Mouse (Mus musculus) megakaryocyte, embryonic 14.5 days (primary cell): ENCODE results near the gene Nudt8.

Experiments
- FLI1 ChIP-seq: IDR thresholded peaks from 2 replicates; pipeline ENCODE4 v1.6.1; 2012; ENCODE audit warnings: low read length, inconsistent platforms, mixed read lengths
- GATA1 ChIP-seq: IDR thresholded peaks from 3 replicates; pipeline ENCODE4 v1.6.1; 2012; ENCODE audit warnings: mixed read lengths, low read length, inconsistent platforms, borderline replicate concordance

- no peak for TF ChIP-seq GATA1
- TF ChIP-seq FLI1 = no peak
These were observed 28.2 kb upstream of the Nudt8 start, which contains the start of gene Aldh3b2 for GRCm38 (mm10) chr19:3972229-3972628.
